Comparison of ENCODE assay signal across 15 mouse cellular contexts in genomic region chr6:118769792-118770191, GRCm38 (mm10).
"Had no signal": no experiment of that assay in that cellular context is flagged by ENCODE, and none has a peak within 500 bp of the region (broad histone marks: within the 10 kb centered on the region; RNA-seq: fewer than 3 reads in every experiment).

No protein-coding gene starts in this region.

- H3K27me3 ChIP-seq: megakaryocyte, embryonic 14.5 days; midbrain, embryonic 13.5 days; midbrain, embryonic 15.5 days; neural tube, embryonic 12.5 days had no signal

- H3K4me3 ChIP-seq: midbrain, embryonic 13.5 days; midbrain, embryonic 15.5 days; neural tube, embryonic 12.5 days had no signal

- H3K9me3 ChIP-seq: midbrain, embryonic 13.5 days; midbrain, embryonic 15.5 days; neural tube, embryonic 12.5 days had no signal

- H3K4me1 ChIP-seq: midbrain, embryonic 13.5 days; midbrain, embryonic 15.5 days; neural tube, embryonic 12.5 days had no signal

- H3K9ac ChIP-seq: lung, embryonic 14.5 days; midbrain, embryonic 13.5 days; midbrain, embryonic 15.5 days; neural tube, embryonic 12.5 days had no signal

- H3K27ac ChIP-seq: midbrain, embryonic 13.5 days; midbrain, embryonic 15.5 days; neural tube, embryonic 12.5 days had no signal

- DNase-seq: lung, adult 18-20 months; lung, embryonic 14.5 days; lung, postnatal 10 days; lung, postnatal 4 days; right cerebral cortex, postnatal 25 days; right cerebral cortex, postnatal 4 days; spleen, adult 18-20 months; thymus, adult 18-20 months; thymus, postnatal 14 days; thymus, postnatal 36 days had no signal

- H3K4me2 ChIP-seq: lung, embryonic 14.5 days; midbrain, embryonic 11.5 days; midbrain, embryonic 13.5 days; midbrain, embryonic 15.5 days; neural tube, embryonic 12.5 days had no signal

- H3K36me3 ChIP-seq: midbrain, embryonic 15.5 days; neural tube, embryonic 12.5 days had no signal

- ATAC-seq: midbrain, embryonic 13.5 days; midbrain, embryonic 15.5 days had no signal
